Mouse (Mus musculus) brain, embryonic 14.5 days (tissue): ENCODE measurements around the gene Slc4a10.

Experiments
- CTCF ChIP-seq: fragments of 200-500 bp; IDR thresholded peaks from 2 replicates; pipeline ENCODE4 v1.5.1; 2012; ENCODE audit warnings: inconsistent platforms, mild to moderate bottlenecking, moderate library complexity, borderline replicate concordance; ENCODE audit not compliant: insufficient read depth, insufficient read length; ENCODE audit errors: extremely low read depth
- POLR2A ChIP-seq: fragments of 200-500 bp; IDR thresholded peaks from 2 replicates; pipeline ENCODE4 v1.6.1; 2012; ENCODE audit warnings: mild to moderate bottlenecking, inconsistent platforms, borderline replicate concordance; ENCODE audit not compliant: poor library complexity, insufficient read depth, insufficient read length, severe bottlenecking; ENCODE audit errors: extremely low read depth

DNA sequence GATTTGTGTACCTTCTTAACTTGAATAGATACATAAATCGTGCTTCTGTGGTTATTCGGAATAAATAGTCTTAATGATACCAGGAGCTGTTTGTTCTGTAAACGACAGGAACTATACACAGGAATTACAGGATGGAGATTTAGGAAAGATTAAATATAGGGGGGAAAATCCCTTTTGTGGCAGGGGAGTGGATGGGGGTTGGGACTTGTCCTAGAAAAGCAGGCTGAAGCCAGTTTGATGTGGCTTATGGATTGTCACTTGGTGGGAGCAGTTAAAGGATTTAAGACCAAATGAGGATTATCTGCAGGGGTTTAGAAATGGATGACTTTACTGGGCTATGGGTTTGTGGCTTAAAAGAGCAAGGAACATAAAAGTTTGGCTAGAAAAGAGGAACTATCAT lies 1.9 kb downstream of the Slc4a10 start:
- TF ChIP-seq CTCF: no peak
- TF ChIP-seq POLR2A: no peak
